Mouse (Mus musculus) heart, embryonic 11.5 days (tissue): ENCODE measurements around the gene Slc25a10. TPM values are rescaled to one million over a fixed set of nuclear protein-coding genes. Genes with fewer than 3 reads are reported as not detected.
A peak's percentile ranks its signal among the peaks of the same experiment; 100 is the strongest.

ENCODE experiments used
- ATAC-seq: fragments of 200-750 bp; cut with Nextera tagmentation; replicated peaks from 2 replicates; pipeline ENCODE4 v1.8.0; 2017; ENCODE audit warnings: moderate library complexity; ENCODE audit not compliant: insufficient number of reproducible peaks, low FRiP score, low TSS enrichment
- H3K27ac ChIP-seq: fragments of 300-500 bp; sonication (generic); 2 replicates; pipeline ENCODE4 v1.5.1; 2014; ENCODE audit warnings: mild to moderate bottlenecking, low read depth, low read length
- H3K27me3 ChIP-seq: fragments of 300-500 bp; sonication (generic); 2 replicates; pipeline ENCODE4 v1.6.1; 2014; ENCODE audit warnings: mild to moderate bottlenecking, low read length, mixed read lengths; ENCODE audit not compliant: control insufficient read depth, insufficient read depth
- H3K36me3 ChIP-seq: fragments of 300-500 bp; sonication (generic); 2 replicates; pipeline ENCODE4 v1.6.1; 2014; ENCODE audit warnings: mild to moderate bottlenecking, low read length, moderate library complexity, mixed read lengths; ENCODE audit not compliant: control insufficient read depth, insufficient read depth
- H3K4me1 ChIP-seq: fragments of 300-500 bp; sonication (generic); 2 replicates; pipeline ENCODE4 v1.6.1; 2014; ENCODE audit warnings: low read length; ENCODE audit not compliant: control insufficient read depth, insufficient read depth
- H3K4me2 ChIP-seq: fragments of 300-500 bp; sonication (generic); 2 replicates; pipeline ENCODE4 v1.6.1; 2014; ENCODE audit warnings: mild to moderate bottlenecking, moderate library complexity
- H3K4me3 ChIP-seq: fragments of 300-500 bp; sonication (generic); 2 replicates; pipeline ENCODE4 v1.5.1; 2014; ENCODE audit warnings: low read depth, low read length
- H3K9ac ChIP-seq: fragments of 300-500 bp; sonication (generic); 2 replicates; pipeline ENCODE4 v1.6.1; 2014; ENCODE audit warnings: mild to moderate bottlenecking, low read depth, low read length, moderate library complexity
- H3K9me3 ChIP-seq: fragments of 300-500 bp; sonication (generic); replicated peaks from 2 replicates; pipeline ENCODE4 v1.6.1; 2016; ENCODE audit warnings: low read length; ENCODE audit not compliant: control insufficient read depth
- WGBS: fragments of 180-500 bp; shearing (Covaris S2); extraction: QIAGEN DNeasy Blood & Tissue Kit; methylation state at CpG from one replicate; pipeline ENCODE4 v1.1.7; 2014; ENCODE audit not compliant: insufficient replicate concordance; 5-methylcytosine and 5-hydroxymethylcytosine counted together
- polyA plus RNA-seq: library from polyadenylated mRNA; unstranded; fragments of >200 nt; fragmentation: Nextera tagmentation; extraction: Ambion mirVana; gene quantifications from 2 replicates; pipeline ENCODE4 v1.2.1, GENCODE M21; 2014

Slc25a10 gene
- polyA plus RNA-seq, 1 experiment from 2014 or later: 44.2 TPM

DNA sequence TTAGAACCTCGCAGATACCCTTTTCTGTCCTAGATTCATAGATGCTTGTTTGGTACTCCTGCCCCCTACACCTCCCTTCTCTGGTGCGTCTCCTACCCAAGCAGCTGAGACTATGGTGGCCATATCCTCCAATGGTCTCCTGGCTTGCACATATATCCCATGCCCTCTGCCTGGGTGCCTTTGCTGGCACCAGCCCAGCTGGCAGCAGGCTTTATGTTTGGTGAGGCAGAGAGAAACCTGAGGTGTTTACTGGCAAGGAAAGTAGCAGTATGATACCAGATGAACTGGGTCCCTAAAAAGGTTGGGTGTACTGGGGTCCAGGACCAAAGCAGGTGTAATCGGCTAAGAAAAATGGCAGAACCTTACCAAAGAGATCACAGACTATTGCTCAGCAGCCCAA, 54.3 kb downstream of the Slc25a10 start:
- Histone ChIP-seq H3K4me3 (no peak overlapping the region), H3K9ac (no peak overlapping the region), H3K4me2 (no peak overlapping the region), H3K36me3 (peaks cover 12% of the 10 kb centered on the region), H3K27me3 (no peaks in the 10 kb centered on the region), H3K4me1 (peaks cover 24% of the 10 kb centered on the region), H3K27ac (no peak overlapping the region), H3K9me3 (no peaks in the 10 kb centered on the region)
- ATAC-seq: no peak
- 84% methylated on average over 3 of the region's 3 CpGs for WGBS

DNA sequence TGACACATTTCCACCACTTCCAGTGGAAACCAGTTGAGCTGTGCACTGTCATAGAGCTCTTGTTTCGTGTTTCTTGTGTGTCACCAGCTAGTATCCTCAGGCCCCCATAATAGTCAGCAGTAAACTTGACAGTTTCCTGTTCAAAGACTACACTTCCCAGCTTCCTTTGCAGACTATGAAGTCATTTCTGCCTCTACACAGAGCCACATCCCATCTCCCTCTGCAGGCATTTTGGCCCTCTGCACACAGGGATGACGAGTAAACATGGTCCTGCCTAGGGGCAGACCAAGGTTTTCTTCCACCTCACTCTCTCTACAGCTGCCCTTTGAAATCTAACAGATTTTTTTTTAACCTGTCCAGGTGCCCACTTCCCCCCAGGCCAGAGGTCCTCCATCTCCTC, 55.8 kb downstream of the Slc25a10 start:
- H3K9ac ChIP-seq: no peak overlapping the region
- H3K27me3 ChIP-seq: no peaks in the 10 kb centered on the region
- no peaks in the 10 kb centered on the region for H3K9me3 ChIP-seq
- no peak overlapping the region for H3K4me2 ChIP-seq
- peaks cover 12% of the 10 kb centered on the region for H3K36me3 ChIP-seq
- H3K27ac ChIP-seq: no peak overlapping the region
- H3K4me1 ChIP-seq: peaks cover 21% of the 10 kb centered on the region
- no peak for ATAC-seq
- 57% methylated on average over 2 of the region's 2 CpGs for WGBS
- H3K4me3 ChIP-seq: no peak overlapping the region

DNA sequence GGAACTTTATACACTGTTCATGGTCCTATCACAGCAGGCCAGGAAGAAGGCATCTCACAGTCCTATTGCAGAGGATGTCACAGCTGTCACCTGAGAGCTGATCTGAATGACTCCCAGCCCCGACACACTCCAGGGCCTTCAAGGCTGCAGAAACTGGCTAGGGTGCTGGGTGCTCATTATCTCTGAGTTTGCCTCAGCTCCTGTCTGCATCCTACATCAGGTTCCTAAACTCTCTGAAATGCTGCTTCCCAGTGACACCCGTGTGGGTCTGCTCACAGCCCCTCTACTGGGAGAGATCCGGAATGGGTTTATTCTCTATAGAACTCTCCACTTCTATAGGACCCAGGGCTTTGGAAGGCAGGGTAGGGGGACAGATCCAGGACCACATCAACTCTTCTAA, 56.6 kb downstream of the Slc25a10 start:
- no peaks in the 10 kb centered on the region for H3K9me3 ChIP-seq
- H3K4me3 ChIP-seq: peak overlapping the region; percentile 95
- H3K9ac ChIP-seq: peak overlapping the region; percentile 99
- H3K27me3 ChIP-seq: no peaks in the 10 kb centered on the region
- peak overlapping the region; percentile 97 for H3K4me2 ChIP-seq
- H3K27ac ChIP-seq: 0 out of 2 replicates have a peak overlapping the region, but pooled peaks have one; percentile 7
- WGBS: 85% methylated on average over 3 of the region's 3 CpGs
- peaks cover 21% of the 10 kb centered on the region for H3K4me1 ChIP-seq
- no peak for ATAC-seq
- H3K36me3 ChIP-seq: peaks cover 6% of the 10 kb centered on the region

DNA sequence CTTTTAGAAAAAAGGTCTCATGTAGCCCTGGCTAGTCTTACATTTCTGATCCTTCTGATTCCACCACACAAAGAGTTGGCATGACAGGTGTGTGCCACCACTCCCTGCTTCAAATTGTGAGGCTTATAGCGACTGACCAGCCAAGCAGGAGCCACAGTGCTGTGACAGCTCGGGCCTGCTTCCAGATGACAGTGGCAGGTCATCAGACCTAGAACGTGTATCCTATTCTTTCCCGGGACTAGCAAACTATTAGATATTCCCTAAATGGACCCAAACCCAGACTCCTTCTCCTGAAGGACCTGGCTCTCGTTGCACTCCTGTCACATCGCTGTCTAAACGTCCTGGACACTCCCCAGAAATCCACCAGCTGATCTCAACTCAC, 57.1 kb downstream of the Slc25a10 start:
- Histone ChIP-seq H3K4me2 (peak overlapping the region; percentile 97), H3K9ac (peak overlapping the region; percentile 99), H3K9me3 (no peaks in the 10 kb centered on the region), H3K36me3 (peaks cover 4% of the 10 kb centered on the region; the same call in 1 of the 2 replicates), H3K27ac (peak overlapping the region; percentile 96), H3K4me3 (peak overlapping the region; percentile 95), H3K4me1 (peaks cover 21% of the 10 kb centered on the region), H3K27me3 (no peaks in the 10 kb centered on the region)
- ATAC-seq: no peak
- WGBS: 20% methylated on average over 7 of the region's 7 CpGs

Other genes with a start within 250 kb of the Slc25a10 start
- 1,448 and 1,508 TPM in 2 replicates for gene Actg1, start 143.3 kb upstream of the Slc25a10 start, polyA plus RNA-seq
- 0.57 TPM in 1 of 2 replicates, not detected in the other for gene Fscn2, start 130.3 kb upstream of the Slc25a10 start, polyA plus RNA-seq
- gene Faap100, start 113.1 kb upstream of the Slc25a10 start, polyA plus RNA-seq: 24.2 and 29.6 TPM in 2 replicates
- gene Nploc4, start 54.1 kb upstream of the Slc25a10 start, polyA plus RNA-seq: 31.0 and 36.7 TPM in 2 replicates
- not detected in 2 replicates for gene Tspan10, start 49.2 kb upstream of the Slc25a10 start, polyA plus RNA-seq
- gene Pde6g, start 38.3 kb upstream of the Slc25a10 start, polyA plus RNA-seq: 0.24 TPM in 1 of 2 replicates, not detected in the other
- gene Oxld1, start 33.8 kb upstream of the Slc25a10 start, polyA plus RNA-seq: 16.9 and 19.6 TPM in 2 replicates
- 21.3 and 27.5 TPM in 2 replicates for gene Ccdc137, start 33.7 kb upstream of the Slc25a10 start, polyA plus RNA-seq
- gene Arl16, start 24.2 kb upstream of the Slc25a10 start, polyA plus RNA-seq: 43.6 and 48.4 TPM in 2 replicates
- 222 and 232 TPM in 2 replicates for gene Mrpl12, start 7.2 kb upstream of the Slc25a10 start, polyA plus RNA-seq
- gene Gcgr, start 38.9 kb downstream of the Slc25a10 start, polyA plus RNA-seq: 1.5 and 1.8 TPM in 2 replicates
- 157 and 168 TPM in 2 replicates for gene Mcrip1, start 57.9 kb downstream of the Slc25a10 start, polyA plus RNA-seq
- not detected in 2 replicates for gene Ppp1r27, start 59.3 kb downstream of the Slc25a10 start, polyA plus RNA-seq
- 506 and 569 TPM in 2 replicates for gene P4hb, start 81.4 kb downstream of the Slc25a10 start, polyA plus RNA-seq
- gene Arhgdia, start 89.8 kb downstream of the Slc25a10 start, polyA plus RNA-seq: 468 and 477 TPM in 2 replicates
- 333 and 334 TPM in 2 replicates for gene Alyref, start 106.5 kb downstream of the Slc25a10 start, polyA plus RNA-seq
- 200 and 201 TPM in 2 replicates for gene Anapc11, start 106.6 kb downstream of the Slc25a10 start, polyA plus RNA-seq
- gene Npb, start 116.6 kb downstream of the Slc25a10 start, polyA plus RNA-seq: 8.8 and 9.1 TPM in 2 replicates
- 79.2 and 79.9 TPM in 2 replicates for gene Pcyt2, start 126.1 kb downstream of the Slc25a10 start, polyA plus RNA-seq
- 18.8 and 22.5 TPM in 2 replicates for gene Sirt7, start 133.4 kb downstream of the Slc25a10 start, polyA plus RNA-seq
- gene Mafg, start 141.8 kb downstream of the Slc25a10 start, polyA plus RNA-seq: 19.4 and 20.2 TPM in 2 replicates
- 22.8 and 24.9 TPM in 2 replicates for gene Pycr1, start 151.9 kb downstream of the Slc25a10 start, polyA plus RNA-seq
- gene Myadml2, start 156.3 kb downstream of the Slc25a10 start, polyA plus RNA-seq: 8.1 and 12.3 TPM in 2 replicates
- gene Notum, start 169.3 kb downstream of the Slc25a10 start, polyA plus RNA-seq: 1.4 and 1.5 TPM in 2 replicates
- gene Aspscr1, start 181.1 kb downstream of the Slc25a10 start, polyA plus RNA-seq: 93.9 and 103 TPM in 2 replicates
- 114 and 129 TPM in 2 replicates for gene Cenpx, start 221.9 kb downstream of the Slc25a10 start, polyA plus RNA-seq
- 21.8 and 23.2 TPM in 2 replicates for gene Lrrc45, start 222.1 kb downstream of the Slc25a10 start, polyA plus RNA-seq
- 1.7 and 3.0 TPM in 2 replicates for gene Rac3, start 229.6 kb downstream of the Slc25a10 start, polyA plus RNA-seq
- gene Dcxr, start 235.4 kb downstream of the Slc25a10 start, polyA plus RNA-seq: 5.1 and 6.6 TPM in 2 replicates
- gene Cbr2, start 240.3 kb downstream of the Slc25a10 start, polyA plus RNA-seq: 0.36 and 1.0 TPM in 2 replicates